Mouse (Mus musculus) small intestine, adult 2 months (tissue): ENCODE measurements around the gene Hsp90ab1. TPM values are rescaled to one million over a fixed set of nuclear protein-coding genes. Genes with fewer than 3 reads are reported as not detected.

Source experiments
- H3K27ac ChIP-seq: fragments of 200-500 bp; 2 replicates; pipeline ENCODE4 v1.5.1; 2012; ENCODE audit warnings: low read depth, low read length, control low read depth, inconsistent platforms; ENCODE audit not compliant: insufficient read depth
- H3K27me3 ChIP-seq: fragments of 200-500 bp; 2 replicates; pipeline ENCODE4 v1.6.1; 2012; ENCODE audit warnings: mild to moderate bottlenecking, moderate library complexity, low read length, inconsistent platforms; ENCODE audit not compliant: control insufficient read depth, insufficient read depth
- H3K36me3 ChIP-seq: fragments of 200-500 bp; 2 replicates; pipeline ENCODE4 v1.6.1; 2012; ENCODE audit warnings: mild to moderate bottlenecking, low read length, control low read depth, inconsistent platforms; ENCODE audit not compliant: control insufficient read depth, insufficient read depth
- H3K4me1 ChIP-seq: fragments of 200-500 bp; 2 replicates; pipeline ENCODE4 v1.6.1; 2012; ENCODE audit warnings: low read length, inconsistent platforms, mixed read lengths; ENCODE audit not compliant: control insufficient read depth, insufficient read depth, insufficient read length
- H3K4me3 ChIP-seq: fragments of 200-500 bp; 2 replicates; pipeline ENCODE4 v1.5.1; 2012; ENCODE audit warnings: low read depth, mild to moderate bottlenecking, control low read depth, inconsistent platforms, low read length, moderate library complexity
- CTCF ChIP-seq: fragments of 200-500 bp; IDR thresholded peaks from 2 replicates; pipeline ENCODE4 v1.5.1; 2012; ENCODE audit warnings: low read depth, mild to moderate bottlenecking, control low read depth, inconsistent platforms, low read length, moderate library complexity, mixed read lengths; ENCODE audit not compliant: insufficient replicate concordance, insufficient read length; ENCODE audit errors: extremely low read depth
- POLR2A ChIP-seq: fragments of 200-500 bp; IDR thresholded peaks from 2 replicates; pipeline ENCODE4 v1.6.1; 2012; ENCODE audit warnings: low read depth, mild to moderate bottlenecking, control low read depth, inconsistent platforms, low read length, moderate library complexity
- whole genome bisulfite sequencing: fragments of 180-500 bp; shearing (Covaris S2); methylation state at CpG from one replicate; pipeline ENCODE4 v1.1.7; 2018; 5-methylcytosine and 5-hydroxymethylcytosine counted together
- polyA plus RNA-seq: library from polyadenylated mRNA; depleted of rRNA; stranded (reverse); fragments of >200 nt; gene quantifications from 2 replicates; pipeline ENCODE4 v1.2.3, GENCODE M21; 2012

Gene Hsp90ab1
- polyA plus RNA-seq, 1 experiment: 157 TPM

DNA sequence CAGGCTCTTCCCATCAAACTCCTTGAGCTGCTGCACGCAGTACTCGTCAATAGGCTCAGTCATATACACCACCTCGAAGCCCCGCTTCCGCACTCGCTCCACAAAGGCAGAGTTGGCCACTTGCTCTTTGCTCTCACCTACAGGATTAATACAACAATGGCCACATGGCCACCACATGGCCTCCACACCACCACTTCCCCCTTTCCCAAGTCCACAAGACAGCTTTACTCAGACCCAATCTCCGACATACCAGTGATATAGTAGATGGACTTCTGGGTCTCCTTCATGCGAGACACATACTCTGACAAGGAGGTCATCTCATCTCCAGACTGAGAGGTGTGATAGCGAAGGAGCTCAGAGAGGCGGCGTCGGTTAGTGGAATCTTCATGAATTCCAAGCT is 4.1 kb downstream of the Hsp90ab1 start:
- TF ChIP-seq POLR2A (no peak), CTCF (no peak)
- Histone ChIP-seq H3K4me3 (no peak overlapping the region), H3K36me3 (peaks cover 56% of the 10 kb centered on the region), H3K27me3 (no peaks in the 10 kb centered on the region), H3K4me1 (peaks cover 7% of the 10 kb centered on the region), H3K27ac (no peak overlapping the region)
- 78% methylated on average over 12 of the region's 12 CpGs for WGBS

DNA sequence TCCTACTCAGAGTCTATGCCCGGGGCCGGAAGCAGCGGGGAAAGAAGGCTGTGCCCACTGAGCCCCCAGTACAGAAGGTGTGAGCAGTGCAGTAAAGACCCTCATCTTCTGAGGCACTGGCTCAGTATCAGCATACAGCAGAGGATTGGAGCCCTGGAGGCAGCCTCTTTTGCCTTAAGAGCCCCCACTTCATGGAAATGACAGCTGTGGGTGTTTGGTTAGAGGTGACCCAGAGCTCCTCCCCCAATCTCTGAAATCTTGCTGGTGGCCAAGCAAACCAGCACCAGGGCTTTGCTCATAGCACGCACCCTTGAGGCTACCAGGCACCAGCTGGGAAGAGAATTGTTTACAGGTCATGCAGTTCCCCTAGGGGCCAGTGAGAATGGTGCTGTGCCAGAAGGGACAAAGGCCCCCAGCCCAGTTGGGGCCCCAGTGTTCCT is 5.9 kb downstream of the Hsp90ab1 start:
- Histone ChIP-seq H3K4me3 (no peak overlapping the region), H3K27me3 (no peaks in the 10 kb centered on the region), H3K27ac (no peak overlapping the region), H3K4me1 (peaks cover 7% of the 10 kb centered on the region), H3K36me3 (peaks cover 56% of the 10 kb centered on the region)
- no peak for TF ChIP-seq POLR2A
- no peak for TF ChIP-seq CTCF
- WGBS: 58% methylated on average over 4 of the region's 4 CpGs

DNA sequence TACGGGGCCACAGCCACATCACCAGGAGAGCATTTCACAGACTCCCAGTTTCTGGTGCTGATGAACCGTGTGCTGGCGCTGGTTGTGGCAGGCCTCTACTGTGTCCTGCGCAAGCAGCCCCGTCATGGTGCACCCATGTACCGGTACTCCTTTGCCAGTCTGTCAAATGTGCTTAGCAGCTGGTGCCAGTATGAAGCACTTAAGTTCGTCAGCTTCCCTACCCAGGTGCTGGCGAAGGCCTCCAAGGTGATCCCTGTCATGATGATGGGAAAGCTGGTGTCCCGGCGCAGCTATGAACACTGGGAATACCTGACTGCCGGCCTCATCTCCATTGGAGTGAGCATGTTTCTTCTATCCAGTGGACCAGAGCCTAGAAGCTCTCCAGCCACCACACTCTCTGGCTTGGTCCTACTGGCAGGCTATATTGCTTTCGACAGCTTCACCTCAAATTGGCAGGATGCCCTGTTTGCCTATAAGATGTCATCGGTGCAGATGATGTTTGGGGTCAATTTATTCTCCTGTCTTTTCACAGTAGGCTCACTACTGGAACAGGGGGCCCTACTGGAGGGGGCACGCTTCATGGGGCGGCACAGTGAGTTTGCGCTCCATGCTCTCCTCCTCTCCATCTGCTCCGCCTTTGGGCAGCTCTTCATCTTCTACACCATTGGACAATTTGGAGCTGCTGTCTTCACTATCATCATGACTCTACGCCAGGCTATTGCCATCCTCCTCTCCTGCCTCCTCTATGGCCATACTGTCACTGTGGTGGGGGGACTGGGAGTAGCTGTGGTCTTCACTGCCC is 6.5 kb downstream of the Hsp90ab1 start:
- H3K4me3 ChIP-seq: no peak overlapping the region
- 59% methylated on average over 18 of the region's 18 CpGs for WGBS
- no peak overlapping the region for H3K27ac ChIP-seq
- TF ChIP-seq CTCF: no peak
- no peak for TF ChIP-seq POLR2A
- peaks cover 7% of the 10 kb centered on the region for H3K4me1 ChIP-seq
- H3K36me3 ChIP-seq: peaks cover 54% of the 10 kb centered on the region
- H3K27me3 ChIP-seq: no peaks in the 10 kb centered on the region

DNA sequence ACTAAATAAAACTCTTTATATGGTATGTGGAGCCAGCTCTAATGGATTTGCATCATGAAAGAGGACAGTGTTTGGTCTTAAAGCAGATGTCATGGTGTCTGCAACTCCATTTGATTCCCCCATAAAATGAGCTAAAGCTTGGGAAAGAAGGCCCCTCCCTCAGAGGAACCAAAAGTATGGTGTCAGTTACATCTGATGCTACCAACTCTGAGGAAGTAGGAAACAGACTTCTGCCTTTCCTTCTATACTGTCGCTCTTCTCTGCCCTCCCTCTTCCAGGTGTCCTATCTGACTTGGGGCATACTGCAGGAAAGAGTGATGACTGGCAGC is 7.1 kb downstream of the Hsp90ab1 start:
- no peak for TF ChIP-seq POLR2A
- no peak for TF ChIP-seq CTCF
- 74% methylated on average over 1 of the region's 1 CpGs for WGBS
- Histone ChIP-seq H3K27me3 (no peaks in the 10 kb centered on the region), H3K4me1 (peaks cover 7% of the 10 kb centered on the region), H3K4me3 (no peak overlapping the region), H3K27ac (no peak overlapping the region), H3K36me3 (peaks cover 48% of the 10 kb centered on the region)

DNA sequence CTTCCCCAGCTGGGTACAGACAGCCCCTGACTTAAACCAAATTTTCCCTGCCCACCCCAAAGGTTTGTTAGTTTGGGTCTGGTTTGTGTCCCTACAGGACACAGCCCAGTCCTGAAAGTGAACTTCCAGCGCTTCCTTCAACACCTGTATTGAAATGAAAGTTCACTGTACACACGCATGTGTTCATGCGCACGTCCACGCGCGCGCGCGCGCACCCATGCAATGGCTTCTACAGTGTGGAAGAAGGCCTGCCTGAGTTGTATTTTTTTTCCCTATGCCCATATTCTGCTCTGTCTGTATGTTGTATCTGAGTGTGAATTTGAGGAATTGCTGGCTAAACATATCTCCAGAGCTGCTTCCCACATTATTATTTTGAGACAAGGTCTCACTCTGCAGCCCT is 8.0 kb downstream of the Hsp90ab1 start:
- 73% methylated on average over 11 of the region's 11 CpGs for WGBS
- no peak overlapping the region for H3K27ac ChIP-seq
- peaks cover 39% of the 10 kb centered on the region for H3K36me3 ChIP-seq
- no peaks in the 10 kb centered on the region for H3K27me3 ChIP-seq
- H3K4me1 ChIP-seq: peaks cover 7% of the 10 kb centered on the region; the same call in 1 of the 2 replicates
- TF ChIP-seq POLR2A (no peak), CTCF (no peak)
- peak overlapping the region; percentile 89 for H3K4me3 ChIP-seq

DNA sequence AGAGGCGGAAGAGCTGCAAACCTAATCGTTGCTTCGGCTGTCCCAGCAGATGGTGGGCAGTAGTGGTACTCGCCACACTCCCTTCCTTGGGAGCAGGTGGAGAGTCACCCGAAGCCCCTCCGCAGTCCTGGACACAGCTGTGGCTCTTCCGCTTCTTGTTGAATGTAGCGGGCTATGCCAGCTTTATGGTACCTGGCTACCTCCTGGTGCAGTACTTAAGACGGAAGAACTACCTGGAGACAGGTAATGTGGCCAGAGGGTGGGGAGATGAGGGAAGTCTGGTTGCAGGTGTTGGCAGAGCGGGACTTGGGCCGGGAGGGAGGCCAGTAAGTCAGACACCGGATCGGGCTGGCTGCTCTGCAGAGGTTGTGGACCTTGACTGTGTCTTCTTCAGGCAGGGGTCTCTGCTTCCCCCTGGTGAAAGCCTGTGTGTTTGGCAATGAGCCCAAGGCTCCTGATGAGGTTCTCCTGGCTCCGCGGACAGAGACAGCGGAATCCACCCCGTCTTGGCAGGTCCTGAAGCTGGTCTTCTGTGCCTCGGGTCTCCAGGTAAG is 8.5 kb downstream of the Hsp90ab1 start:
- H3K4me1 ChIP-seq: peaks cover 7% of the 10 kb centered on the region; the same call in 1 of the 2 replicates
- H3K4me3 ChIP-seq: peak overlapping the region; percentile 89
- peaks cover 35% of the 10 kb centered on the region for H3K36me3 ChIP-seq
- TF ChIP-seq POLR2A: no peak
- no peak for TF ChIP-seq CTCF
- H3K27ac ChIP-seq: 0 out of 2 replicates have a peak overlapping the region, but pooled peaks have one; percentile 11
- H3K27me3 ChIP-seq: no peaks in the 10 kb centered on the region
- WGBS: 7% methylated on average over 18 of the region's 18 CpGs
